Mouse (Mus musculus): ENCODE data around the gene Caln1. TPM values are rescaled to one million over a fixed set of nuclear protein-coding genes. Genes with fewer than 3 reads are reported as not detected.

The Caln1 gene
- polyA plus RNA-seq, 1 experiment from 2014 or later = 0.10 TPM

GRCm38 (mm10) chr5:130480290-130480689 is 111.0 kb downstream of the Caln1 start:
- Histone ChIP-seq H3K4me2 (replicated peaks) (no peak overlapping the region), H3K9ac (no peak overlapping the region), H3K4me3 (replicated peaks) (no peak overlapping the region), H3K4me1 (replicated peaks) (no peaks in the 10 kb centered on the region), H3K36me3 (no peaks in the 10 kb centered on the region), H3K27me3 (replicated peaks) (no peaks in the 10 kb centered on the region), H3K27ac (no peak overlapping the region), H3K9me3 (no peaks in the 10 kb centered on the region)
- WGBS = 30% methylated on average over 1 of the region's 1 CpGs
- peak; percentile 74 for ATAC-seq

GRCm38 (mm10) chr5:130491471-130491870 is 122.2 kb downstream of the Caln1 start:
- Histone ChIP-seq H3K4me1 (replicated peaks) (no peaks in the 10 kb centered on the region), H3K4me3 (replicated peaks) (no peak overlapping the region), H3K4me2 (replicated peaks) (no peak overlapping the region), H3K36me3 (no peaks in the 10 kb centered on the region), H3K27me3 (replicated peaks) (no peaks in the 10 kb centered on the region), H3K9me3 (no peaks in the 10 kb centered on the region), H3K9ac (no peak overlapping the region), H3K27ac (no peak overlapping the region)
- ATAC-seq = no peak
- 90% methylated on average over 5 of the region's 5 CpGs for WGBS

GRCm38 (mm10) chr5:130492305-130492704 is 123.0 kb downstream of the Caln1 start:
- 82% methylated on average over 7 of the region's 7 CpGs for WGBS
- Histone ChIP-seq H3K27me3 (replicated peaks) (no peaks in the 10 kb centered on the region), H3K4me1 (replicated peaks) (no peaks in the 10 kb centered on the region), H3K36me3 (no peaks in the 10 kb centered on the region), H3K9ac (no peak overlapping the region), H3K9me3 (no peaks in the 10 kb centered on the region), H3K27ac (no peak overlapping the region), H3K4me2 (replicated peaks) (no peak overlapping the region), H3K4me3 (replicated peaks) (no peak overlapping the region)
- no peak for ATAC-seq

- H3K9me3 ChIP-seq = no peaks in the 10 kb centered on the region
Measured at GRCm38 (mm10) chr5:130502541-130502940, 133.3 kb downstream of the Caln1 start.

GRCm38 (mm10) chr5:130504891-130505290 is 135.6 kb downstream of the Caln1 start:
- ATAC-seq = no peak
- Histone ChIP-seq H3K27me3 (replicated peaks) (no peaks in the 10 kb centered on the region), H3K4me3 (replicated peaks) (no peak overlapping the region), H3K36me3 (no peaks in the 10 kb centered on the region), H3K27ac (no peak overlapping the region), H3K4me1 (replicated peaks) (no peaks in the 10 kb centered on the region), H3K4me2 (replicated peaks) (no peak overlapping the region), H3K9me3 (no peaks in the 10 kb centered on the region), H3K9ac (no peak overlapping the region)
- WGBS = 82% methylated on average over 5 of the region's 5 CpGs

More at GRCm38 (mm10) chr5:130502541-130502940, 133.3 kb downstream of the Caln1 start:
- H3K4me1 ChIP-seq (replicated peaks) = no peaks in the 10 kb centered on the region
- H3K9ac ChIP-seq = no peak overlapping the region
- WGBS = 78% methylated on average over 9 of the region's 9 CpGs
- ATAC-seq = no peak
- H3K27ac ChIP-seq = no peak overlapping the region
- no peak overlapping the region for H3K4me2 ChIP-seq (replicated peaks)
- H3K4me3 ChIP-seq (replicated peaks) = no peak overlapping the region
- H3K27me3 ChIP-seq (replicated peaks) = no peaks in the 10 kb centered on the region
- H3K36me3 ChIP-seq = no peaks in the 10 kb centered on the region

GRCm38 (mm10) chr5:130510516-130510915 is 141.3 kb downstream of the Caln1 start:
- Histone ChIP-seq H3K4me3 (replicated peaks) (no peak overlapping the region), H3K36me3 (no peaks in the 10 kb centered on the region), H3K9ac (no peak overlapping the region), H3K27me3 (replicated peaks) (no peaks in the 10 kb centered on the region), H3K27ac (no peak overlapping the region), H3K4me1 (replicated peaks) (no peaks in the 10 kb centered on the region), H3K4me2 (replicated peaks) (no peak overlapping the region), H3K9me3 (no peaks in the 10 kb centered on the region)
- WGBS = 95% methylated on average over 2 of the region's 2 CpGs
- no peak for ATAC-seq

- Histone ChIP-seq H3K27ac (no peak overlapping the region), H3K4me2 (replicated peaks) (no peak overlapping the region), H3K4me3 (replicated peaks) (no peak overlapping the region), H3K9me3 (no peaks in the 10 kb centered on the region), H3K9ac (no peak overlapping the region), H3K4me1 (replicated peaks) (no peaks in the 10 kb centered on the region), H3K36me3 (no peaks in the 10 kb centered on the region), H3K27me3 (replicated peaks) (no peaks in the 10 kb centered on the region)
- no peak for ATAC-seq
- WGBS = 81% methylated on average over 6 of the region's 6 CpGs
Measured at GRCm38 (mm10) chr5:130515395-130515794, 146.1 kb downstream of the Caln1 start.

GRCm38 (mm10) chr5:130520527-130520926 is 151.3 kb downstream of the Caln1 start:
- H3K9ac ChIP-seq = no peak overlapping the region
- H3K27ac ChIP-seq = no peak overlapping the region
- no peak for ATAC-seq
- no peaks in the 10 kb centered on the region for H3K36me3 ChIP-seq
- 0 out of 2 replicates have a peak, but pooled peaks cover 2% of the 10 kb centered on the region for H3K9me3 ChIP-seq
- H3K4me2 ChIP-seq (replicated peaks) = no peak overlapping the region
- no peaks in the 10 kb centered on the region for H3K27me3 ChIP-seq (replicated peaks)
- no peak overlapping the region for H3K4me3 ChIP-seq (replicated peaks)
- no peaks in the 10 kb centered on the region for H3K4me1 ChIP-seq (replicated peaks)
- 66% methylated on average over 2 of the region's 2 CpGs for WGBS

- Histone ChIP-seq H3K9ac (no peak overlapping the region), H3K36me3 (no peaks in the 10 kb centered on the region), H3K4me2 (replicated peaks) (no peak overlapping the region), H3K4me1 (replicated peaks) (no peaks in the 10 kb centered on the region), H3K27ac (no peak overlapping the region), H3K4me3 (replicated peaks) (no peak overlapping the region), H3K9me3 (0 out of 2 replicates have a peak, but pooled peaks cover 2% of the 10 kb centered on the region), H3K27me3 (replicated peaks) (no peaks in the 10 kb centered on the region)
- WGBS = 83% methylated on average over 2 of the region's 2 CpGs
- no peak for ATAC-seq
Measured at GRCm38 (mm10) chr5:130527416-130527815, 158.2 kb downstream of the Caln1 start.

GRCm38 (mm10) chr5:130547496-130547895 is 178.2 kb downstream of the Caln1 start:
- H3K27me3 ChIP-seq (replicated peaks) = no peaks in the 10 kb centered on the region
- H3K36me3 ChIP-seq = no peaks in the 10 kb centered on the region
- H3K27ac ChIP-seq = no peak overlapping the region
- H3K4me2 ChIP-seq (replicated peaks) = no peak overlapping the region
- 89% methylated on average over 5 of the region's 5 CpGs for WGBS
- no peak for ATAC-seq
- H3K4me3 ChIP-seq (replicated peaks) = no peak overlapping the region
- no peaks in the 10 kb centered on the region for H3K9me3 ChIP-seq
- H3K9ac ChIP-seq = no peak overlapping the region
- H3K4me1 ChIP-seq (replicated peaks) = no peaks in the 10 kb centered on the region

GRCm38 (mm10) chr5:130553916-130554315 is 184.7 kb downstream of the Caln1 start:
- Histone ChIP-seq H3K4me3 (replicated peaks) (no peak overlapping the region), H3K9me3 (no peaks in the 10 kb centered on the region), H3K36me3 (no peaks in the 10 kb centered on the region), H3K4me2 (replicated peaks) (no peak overlapping the region), H3K4me1 (replicated peaks) (no peaks in the 10 kb centered on the region), H3K27me3 (replicated peaks) (no peaks in the 10 kb centered on the region), H3K9ac (no peak overlapping the region), H3K27ac (no peak overlapping the region)
- WGBS = 55% methylated on average over 4 of the region's 4 CpGs
- ATAC-seq = no peak

- Histone ChIP-seq H3K4me1 (replicated peaks) (no peaks in the 10 kb centered on the region), H3K27me3 (replicated peaks) (no peaks in the 10 kb centered on the region), H3K4me3 (replicated peaks) (no peak overlapping the region), H3K9me3 (no peaks in the 10 kb centered on the region), H3K4me2 (replicated peaks) (no peak overlapping the region), H3K27ac (no peak overlapping the region), H3K36me3 (no peaks in the 10 kb centered on the region), H3K9ac (no peak overlapping the region)
- ATAC-seq = no peak
- WGBS = 67% methylated on average over 3 of the region's 3 CpGs
Measured at GRCm38 (mm10) chr5:130563146-130563545, 193.9 kb downstream of the Caln1 start.

- no peak for ATAC-seq
- 92% methylated on average over 3 of the region's 3 CpGs for WGBS
- Histone ChIP-seq H3K4me2 (replicated peaks) (no peak overlapping the region), H3K27ac (no peak overlapping the region), H3K4me3 (replicated peaks) (no peak overlapping the region), H3K9me3 (no peaks in the 10 kb centered on the region), H3K9ac (no peak overlapping the region), H3K36me3 (no peaks in the 10 kb centered on the region), H3K27me3 (replicated peaks) (no peaks in the 10 kb centered on the region), H3K4me1 (replicated peaks) (no peaks in the 10 kb centered on the region)
Measured at GRCm38 (mm10) chr5:130566002-130566401, 196.7 kb downstream of the Caln1 start.

Measured in intestine, embryonic 15.5 days (tissue).